Mouse (Mus musculus): ENCODE measurements around the gene Arhgap15. TPM values are rescaled to one million over a fixed set of nuclear protein-coding genes. Genes with fewer than 3 reads are reported as not detected.

Gene Arhgap15
- total and polyA plus RNA-seq, 3 experiments: 1.5 to 2.8 TPM; not detected in 1

- DNase-seq (ENCODE audit: low read depth, low spot score): no peak
- H3K9ac ChIP-seq (ENCODE audit: control insufficient read depth, low read depth, low read length, poor library complexity, severe bottlenecking): no peak overlapping the region
- H3K9me3 ChIP-seq (replicated peaks; ENCODE audit: insufficient read depth, low read length): no peaks in the 10 kb centered on the region
- H3K27ac ChIP-seq (ENCODE audit: control insufficient read depth, low read depth, low read length): no peak overlapping the region
- H3K36me3 ChIP-seq (ENCODE audit: control insufficient read depth in 1 of 2, insufficient read depth in 2 of 2, low read length in 2 of 2): peaks cover 0 to 26% of the 10 kb centered on the region in 2 experiments; a peak in 2 of 4 replicates
- TF ChIP-seq TBP (IDR thresholded peaks at IDR 0.05; ENCODE audit: low read depth, low read length) (no peak), ETS1 (IDR thresholded peaks at IDR 0.05; ENCODE audit: low read depth, low read length) (no peak), TAL1 (IDR thresholded peaks at IDR 0.05; ENCODE audit: low read length) (no peak), ZKSCAN1 (IDR thresholded peaks at IDR 0.05; ENCODE audit: low read depth, low read length) (no peak), KAT2A (conservative IDR thresholded peaks at IDR 0.05; ENCODE audit: low read depth, low read length) (no peak), USF1 (IDR thresholded peaks at IDR 0.05; ENCODE audit: low read depth, low read length) (no peak), MYB (IDR thresholded peaks at IDR 0.05; ENCODE audit: low read depth, low read length) (no peak), EP300 (IDR thresholded peaks at IDR 0.05; ENCODE audit: low read depth in 1 of 2, low read length in 2 of 2) (no peak), MYC (IDR thresholded peaks at IDR 0.05; ENCODE audit: low read depth, low read length) (no peak), RAD21 (IDR thresholded peaks at IDR 0.05; ENCODE audit: low read depth, low read length) (no peak), NRF1 (IDR thresholded peaks at IDR 0.05; ENCODE audit: insufficient read depth, low read depth, low read length, poor library complexity, severe bottlenecking) (no peak), POLR2A (IDR thresholded peaks at IDR 0.05; ENCODE audit: control insufficient read depth in 1 of 2, insufficient read depth in 1 of 2, low read depth in 1 of 2, low read length in 2 of 2, poor library complexity in 1 of 2) (no peak), MAX (IDR thresholded peaks at IDR 0.05; ENCODE audit: low read length) (no peak), SIN3A (IDR thresholded peaks at IDR 0.05; ENCODE audit: low read length) (no peak), CHD1 (IDR thresholded peaks at IDR 0.05; ENCODE audit: low read depth, low read length) (no peak), RCOR1 (IDR thresholded peaks at IDR 0.05; ENCODE audit: low read depth, low read length) (no peak)
- H3K4me1 ChIP-seq (ENCODE audit: control insufficient read depth in 1 of 2, insufficient read depth in 2 of 2, low read length in 2 of 2): peaks cover 11 to 21% of the 10 kb centered on the region in 2 experiments
- no peaks in the 10 kb centered on the region for H3K79me2 ChIP-seq (ENCODE audit: control insufficient read depth, insufficient read depth, low read length, poor library complexity)
- H3K4me3 ChIP-seq (ENCODE audit: control insufficient read depth in 1 of 2, insufficient read depth in 1 of 2, low read depth in 2 of 2, low read length in 2 of 2): no peak overlapping the region
- H3K27me3 ChIP-seq (ENCODE audit: control insufficient read depth in 1 of 2, insufficient read depth in 2 of 2, low read length in 2 of 2): no peaks in the 10 kb centered on the region
Measured at GRCm38 (mm10) chr2:43737546-43737945, 11.1 kb upstream of the Arhgap15 start.

GRCm38 (mm10) chr2:43738562-43739112, 10.0 kb upstream of the Arhgap15 start:
- H3K79me2 ChIP-seq (ENCODE audit: control insufficient read depth, insufficient read depth, low read length, poor library complexity): no peaks in the 10 kb centered on the region
- peaks cover 0 to 26% of the 10 kb centered on the region in 2 experiments; a peak in 2 of 4 replicates for H3K36me3 ChIP-seq (ENCODE audit: control insufficient read depth in 1 of 2, insufficient read depth in 2 of 2, low read length in 2 of 2)
- H3K9me3 ChIP-seq (replicated peaks; ENCODE audit: insufficient read depth, low read length): no peaks in the 10 kb centered on the region
- no peaks in the 10 kb centered on the region for H3K27me3 ChIP-seq (ENCODE audit: control insufficient read depth in 1 of 2, insufficient read depth in 2 of 2, low read length in 2 of 2)
- 0 out of 2 replicates have a peak overlapping the region, but pooled peaks have one; percentile 5 for H3K9ac ChIP-seq (ENCODE audit: control insufficient read depth, low read depth, low read length, poor library complexity, severe bottlenecking)
- H3K27ac ChIP-seq (ENCODE audit: control insufficient read depth, low read depth, low read length): peak overlapping the region; percentile 17; the same call in 1 of the 2 replicates
- TF ChIP-seq MAX (IDR thresholded peaks at IDR 0.05; ENCODE audit: low read length) (0 out of 2 replicates have a peak, but pooled peaks have one; percentile 7), POLR2A (IDR thresholded peaks at IDR 0.05; ENCODE audit: control insufficient read depth in 1 of 2, insufficient read depth in 1 of 2, low read depth in 1 of 2, low read length in 2 of 2, poor library complexity in 1 of 2) (no peak), EP300 (IDR thresholded peaks at IDR 0.05; ENCODE audit: low read depth in 1 of 2, low read length in 2 of 2) (0 out of 4 replicates have a peak, but pooled peaks of 1 of the 2 experiments have one; percentile 10), MYC (IDR thresholded peaks at IDR 0.05; ENCODE audit: low read depth, low read length) (0 out of 2 replicates have a peak, but pooled peaks have one; percentile 39)
- peak overlapping the region; percentile 25 to 36 for H3K4me3 ChIP-seq (ENCODE audit: control insufficient read depth in 1 of 2, insufficient read depth in 1 of 2, low read depth in 2 of 2, low read length in 2 of 2)
- H3K4me1 ChIP-seq (ENCODE audit: control insufficient read depth in 1 of 2, insufficient read depth in 2 of 2, low read length in 2 of 2): peaks cover 11 to 21% of the 10 kb centered on the region in 2 experiments
- peak; percentile 66 for DNase-seq (ENCODE audit: low read depth, low spot score)
